Mouse (Mus musculus) duodenum, adult 2 months (tissue): ENCODE data around the gene Pdha2. TPM values are rescaled to one million over a fixed set of nuclear protein-coding genes. Genes with fewer than 3 reads are reported as not detected.

Experiments used
- polyA plus RNA-seq: library from polyadenylated mRNA; depleted of rRNA; stranded (reverse); fragments of >200 nt; gene quantifications from 2 replicates; pipeline ENCODE4 v1.2.3, GENCODE M21; 2012; ENCODE audit warnings: low replicate concordance; rRNA removed

The Pdha2 gene
- polyA plus RNA-seq, result not detected in 2 replicates

DNA sequence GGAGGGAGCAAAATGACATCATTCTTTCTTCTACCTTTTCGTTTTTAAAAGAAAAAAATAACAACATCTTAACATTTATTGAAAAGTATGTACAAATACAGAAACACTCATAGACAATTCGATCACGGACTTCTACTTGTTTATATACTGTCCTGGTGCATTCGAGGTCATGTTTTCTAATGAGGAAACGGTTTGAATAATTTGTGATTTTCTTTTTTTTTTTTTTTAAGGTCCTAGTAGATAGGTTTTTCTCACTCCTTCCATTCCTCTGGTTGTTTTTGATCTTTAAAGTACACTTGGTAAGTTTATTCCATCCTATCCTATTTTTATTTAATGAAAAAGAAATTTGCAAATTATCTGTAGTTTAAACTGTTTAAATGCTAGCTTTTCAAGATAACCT is at the start of gene Pdha2:
Gene Pdha2 (minus strand): TSS at position 101 of the 400 bp plus-strand sequence.

